Mouse (Mus musculus): ENCODE measurements at regions not wholly inside any gene's neighbourhood (a gene's known extent, or its start where the extent isn't known, plus 50 kb on each side); places are given as distances from the start of the nearest gene placed in this dataset.
A peak's percentile ranks its signal among the peaks of the same experiment; 100 is the strongest.

- TF ChIP-seq CTCF (IDR thresholded peaks at IDR 0.05; ENCODE audit: control insufficient read depth, insufficient read depth, insufficient read length) (no peak), MYOD1 (IDR thresholded peaks at IDR 0.05; ENCODE audit: control insufficient read depth, insufficient read length, low read depth) (no peak), MAX (IDR thresholded peaks at IDR 0.05) (no peak), USF1 (IDR thresholded peaks at IDR 0.05; ENCODE audit: low read depth) (no peak), FOSL1 (IDR thresholded peaks at IDR 0.05; ENCODE audit: insufficient read depth, low read length, poor library complexity, severe bottlenecking) (peak; percentile 61), CEBPB (IDR thresholded peaks at IDR 0.05; ENCODE audit: low read depth) (no peak), MYOG (IDR thresholded peaks at IDR 0.05; ENCODE audit: control insufficient read depth, extremely low read depth, insufficient read length) (no peak)
These were observed 503.7 kb upstream of the Frg1 start for GRCm38 (mm10) chr8:41920536-41920935.

Measured in C2C12 (cell line).